Mouse (Mus musculus) lung, postnatal 25 days (tissue): ENCODE results near the gene B430306N03Rik.

Experiments
- DNase-seq: peaks from one replicate; pipeline ENCODE4 v3.0.0; 2022; ENCODE audit warnings: low spot score

B430306N03Rik gene

DNA sequence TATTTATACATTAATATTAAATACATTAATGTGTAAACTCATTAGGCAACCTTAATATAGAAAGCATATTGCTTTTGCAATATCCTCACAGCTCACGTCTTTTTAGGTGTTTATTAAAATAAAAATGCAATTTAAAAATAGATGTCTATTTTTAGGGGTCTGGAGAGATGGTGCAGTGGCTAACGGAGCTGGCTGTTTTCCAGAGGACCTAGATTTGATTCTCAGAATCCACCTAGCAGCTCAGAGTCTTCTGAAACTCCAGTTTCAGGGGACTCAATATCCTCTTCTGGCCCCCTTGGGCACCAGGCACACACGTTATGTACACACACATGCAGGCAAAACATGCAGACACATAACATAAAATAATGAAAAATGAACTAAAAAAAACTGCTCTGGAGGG lies 46.4 kb downstream of the B430306N03Rik start:
- DNase-seq = no peak

- no peak for DNase-seq
These were observed 47.0 kb downstream of the B430306N03Rik start for GRCm38 (mm10) chr17:48362966-48363365.

DNA sequence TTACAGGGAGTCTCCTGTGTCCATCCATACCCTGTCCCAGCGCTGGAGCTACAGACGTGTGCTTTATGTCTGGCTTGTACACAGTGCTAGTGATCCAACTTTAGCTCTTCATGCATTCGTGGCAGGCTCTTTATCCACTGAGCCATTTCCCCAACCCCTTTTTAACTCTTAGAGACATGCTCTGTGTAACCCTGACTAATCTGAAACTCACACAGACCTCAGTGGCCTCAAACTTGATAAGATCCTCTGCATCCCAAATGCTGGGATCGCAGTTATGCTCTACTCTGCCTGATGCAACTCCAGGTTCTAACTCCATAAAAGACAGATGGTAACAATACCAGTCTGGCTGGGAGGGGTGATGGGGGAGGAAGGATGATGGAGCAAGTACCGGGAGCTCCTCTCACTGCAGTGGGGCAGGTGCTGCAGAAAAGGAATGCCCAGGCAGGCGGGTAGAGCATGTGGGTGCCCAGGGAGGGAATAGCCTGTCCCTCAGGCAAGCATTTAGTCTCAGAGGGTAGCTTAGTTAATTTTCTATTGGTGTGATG lies 47.6 kb downstream of the B430306N03Rik start:
- DNase-seq = no peak

DNA sequence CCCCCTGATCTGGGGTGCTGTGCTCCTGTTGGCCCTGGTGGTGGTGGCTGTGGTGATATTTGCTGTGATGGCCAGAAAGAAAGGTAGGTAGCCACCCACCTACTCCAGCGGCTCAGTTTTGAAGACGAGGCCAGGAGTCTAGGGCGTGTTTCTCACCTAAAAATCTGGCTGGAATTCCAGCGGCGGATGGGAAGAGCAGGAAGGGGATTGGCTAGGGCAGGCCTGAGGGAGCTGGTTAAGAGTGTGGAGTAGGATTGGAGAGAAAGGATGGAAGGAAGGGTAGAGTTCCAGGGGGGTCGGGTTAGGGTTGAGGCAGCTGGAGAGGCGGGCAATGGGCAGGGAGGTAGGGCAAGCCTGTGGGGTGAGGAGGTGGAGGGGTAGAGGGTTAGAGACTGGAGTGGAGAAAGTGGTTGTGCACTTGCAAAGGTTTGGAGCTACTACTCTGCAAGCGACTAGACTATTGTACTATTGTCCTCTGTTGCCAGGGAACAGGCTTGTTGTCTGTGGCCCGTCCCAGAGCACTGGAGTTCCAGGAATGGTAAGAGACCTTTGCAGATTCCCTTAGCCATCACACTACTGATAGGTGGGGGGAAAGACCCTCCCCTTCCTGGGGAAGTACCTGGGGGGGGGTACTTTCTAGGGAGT lies 49.7 kb downstream of the B430306N03Rik start:
- no peak for DNase-seq

DNA sequence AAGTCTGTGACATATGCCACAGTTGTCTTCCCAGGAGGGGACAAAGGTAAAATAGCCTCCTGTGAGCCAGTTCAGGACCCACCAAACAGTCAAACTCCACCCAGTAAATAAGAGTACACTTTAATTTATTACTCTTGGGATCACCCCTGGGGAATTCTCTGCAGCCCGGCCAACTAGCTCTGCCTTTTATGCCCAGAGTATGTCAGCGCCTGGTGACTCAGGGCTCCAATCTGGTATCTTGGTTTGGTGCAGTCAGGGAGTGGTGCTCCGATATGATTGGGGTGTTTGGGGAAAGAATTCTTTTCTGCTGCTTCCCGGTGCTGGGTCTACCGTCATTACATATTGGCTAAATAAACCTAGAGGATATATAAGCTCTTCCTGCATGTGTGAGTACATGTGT lies 50.9 kb downstream of the B430306N03Rik start:
- DNase-seq = no peak

GRCm38 (mm10) chr17:48371621-48372020 lies 55.7 kb downstream of the B430306N03Rik start:
- no peak for DNase-seq

- no peak for DNase-seq
These were observed 57.0 kb downstream of the B430306N03Rik start for GRCm38 (mm10) chr17:48372987-48373386.

DNA sequence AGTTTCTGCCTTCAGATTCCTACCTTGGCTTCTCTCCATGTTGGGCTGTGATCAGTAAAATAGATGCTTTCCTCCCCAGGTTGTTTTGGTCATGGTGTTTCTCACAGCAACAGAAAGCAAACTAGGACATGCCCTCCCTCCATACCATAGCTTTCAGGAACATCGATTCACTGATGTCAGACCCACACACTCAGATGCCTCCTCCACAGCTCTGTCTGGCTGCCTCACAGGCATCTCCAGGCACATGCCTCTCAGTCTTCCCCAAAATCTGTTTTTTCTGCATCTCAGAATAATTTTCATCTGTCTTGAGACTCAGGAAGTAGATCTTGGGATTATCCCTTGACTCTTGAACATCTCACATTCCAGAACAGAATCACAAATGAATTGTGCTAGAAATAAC lies 60.2 kb downstream of the B430306N03Rik start:
- DNase-seq = no peak
